Mouse (Mus musculus) C2C12 (cell line): ENCODE measurements around the gene Hoxb7. TPM values are rescaled to one million over a fixed set of nuclear protein-coding genes. Genes with fewer than 3 reads are reported as not detected.
A peak's percentile ranks its signal among the peaks of the same experiment; 100 is the strongest.

Experiments used
- H3K27me3 ChIP-seq: one replicate; pipeline ENCODE4 v1.6.1; 2011; ENCODE audit not compliant: control insufficient read depth, insufficient read depth, insufficient read length
- H3K36me3 ChIP-seq: one replicate; pipeline ENCODE4 v1.6.1; 2011; ENCODE audit not compliant: control insufficient read depth, insufficient read depth
- H3K4me3 ChIP-seq: one replicate; pipeline ENCODE4 v1.5.1; 2011; ENCODE audit warnings: mild to moderate bottlenecking, control low read depth; ENCODE audit not compliant: poor library complexity, insufficient read depth, severe bottlenecking
- H3K79me2 ChIP-seq: one replicate; pipeline ENCODE4 v1.6.1; 2011; ENCODE audit not compliant: control insufficient read depth, insufficient read depth
- H3K79me3 ChIP-seq: one replicate; pipeline ENCODE4 v1.6.1; 2011; ENCODE audit warnings: low read depth, control low read depth
- H3ac ChIP-seq: one replicate; pipeline ENCODE3; 2011; ENCODE audit warnings: low read depth; ENCODE audit not compliant: control insufficient read depth, insufficient read length
- CEBPB ChIP-seq: IDR thresholded peaks from one replicate; pipeline ENCODE4 v1.6.1; 2011; ENCODE audit warnings: low read depth, mild to moderate bottlenecking, control low read depth, moderate library complexity
- CTCF ChIP-seq: IDR thresholded peaks from one replicate; pipeline ENCODE4 v1.5.1; 2011; ENCODE audit not compliant: control insufficient read depth, insufficient read depth, insufficient read length
- FOSL1 ChIP-seq: IDR thresholded peaks from one replicate; pipeline ENCODE4 v1.8.0; 2011; ENCODE audit warnings: mild to moderate bottlenecking, low read length; ENCODE audit not compliant: poor library complexity, insufficient read depth, severe bottlenecking
- MAX ChIP-seq: IDR thresholded peaks from one replicate; pipeline ENCODE4 v1.6.1; 2011; ENCODE audit warnings: mild to moderate bottlenecking, control low read depth
- MYOD1 ChIP-seq: IDR thresholded peaks from one replicate; pipeline ENCODE4 v1.6.1; 2011; ENCODE audit warnings: low read depth; ENCODE audit not compliant: control insufficient read depth, insufficient read length
- MYOG ChIP-seq: IDR thresholded peaks from one replicate; pipeline ENCODE4 v1.6.1; 2011; ENCODE audit not compliant: control insufficient read depth, insufficient read length; ENCODE audit errors: extremely low read depth
- USF1 ChIP-seq: IDR thresholded peaks from one replicate; pipeline ENCODE4 v1.6.1; 2011; ENCODE audit warnings: low read depth, mild to moderate bottlenecking, control low read depth, moderate library complexity
- polyA plus RNA-seq: library from polyadenylated mRNA; unstranded; fragments of >200 nt; fragmentation: generic; extraction: Trizol; gene quantifications from one replicate; pipeline ENCODE4 v1.2.1, GENCODE M21; 2012; ENCODE audit warnings: missing spikeins

Gene Hoxb7
- polyA plus RNA-seq, 1 experiment: 0.04 TPM

GRCm38 (mm10) chr11:96261323-96261890 is 25.0 kb upstream of the Hoxb7 start:
- H3ac ChIP-seq: no peak overlapping the region
- no peaks in the 10 kb centered on the region for H3K36me3 ChIP-seq
- TF ChIP-seq USF1 (no peak), CTCF (peak; percentile 67)
- no peaks in the 10 kb centered on the region for H3K79me3 ChIP-seq
- no peaks in the 10 kb centered on the region for H3K79me2 ChIP-seq
- peaks cover 72% of the 10 kb centered on the region for H3K27me3 ChIP-seq
- no peak overlapping the region for H3K4me3 ChIP-seq

- no peaks in the 10 kb centered on the region for H3K79me3 ChIP-seq
- peaks cover 76% of the 10 kb centered on the region for H3K27me3 ChIP-seq
- no peak overlapping the region for H3ac ChIP-seq
- TF ChIP-seq FOSL1 (no peak), CEBPB (no peak), MYOG (no peak), CTCF (no peak), MAX (no peak), USF1 (no peak), MYOD1 (no peak)
- no peaks in the 10 kb centered on the region for H3K36me3 ChIP-seq
- H3K4me3 ChIP-seq: no peak overlapping the region
- no peaks in the 10 kb centered on the region for H3K79me2 ChIP-seq
These were observed 24.1 kb upstream of the Hoxb7 start for GRCm38 (mm10) chr11:96262262-96262830.

GRCm38 (mm10) chr11:96263636-96264389 is 22.6 kb upstream of the Hoxb7 start:
- H3K4me3 ChIP-seq: no peak overlapping the region
- H3K27me3 ChIP-seq: peaks cover 82% of the 10 kb centered on the region
- H3K79me2 ChIP-seq: no peaks in the 10 kb centered on the region
- no peaks in the 10 kb centered on the region for H3K36me3 ChIP-seq
- H3K79me3 ChIP-seq: no peaks in the 10 kb centered on the region
- TF ChIP-seq MYOG: no peak
- TF ChIP-seq USF1: no peak
- no peak for TF ChIP-seq CTCF
- TF ChIP-seq MYOD1: no peak
- no peak for TF ChIP-seq CEBPB
- no peak for TF ChIP-seq MAX
- TF ChIP-seq FOSL1: no peak
- no peak overlapping the region for H3ac ChIP-seq

DNA sequence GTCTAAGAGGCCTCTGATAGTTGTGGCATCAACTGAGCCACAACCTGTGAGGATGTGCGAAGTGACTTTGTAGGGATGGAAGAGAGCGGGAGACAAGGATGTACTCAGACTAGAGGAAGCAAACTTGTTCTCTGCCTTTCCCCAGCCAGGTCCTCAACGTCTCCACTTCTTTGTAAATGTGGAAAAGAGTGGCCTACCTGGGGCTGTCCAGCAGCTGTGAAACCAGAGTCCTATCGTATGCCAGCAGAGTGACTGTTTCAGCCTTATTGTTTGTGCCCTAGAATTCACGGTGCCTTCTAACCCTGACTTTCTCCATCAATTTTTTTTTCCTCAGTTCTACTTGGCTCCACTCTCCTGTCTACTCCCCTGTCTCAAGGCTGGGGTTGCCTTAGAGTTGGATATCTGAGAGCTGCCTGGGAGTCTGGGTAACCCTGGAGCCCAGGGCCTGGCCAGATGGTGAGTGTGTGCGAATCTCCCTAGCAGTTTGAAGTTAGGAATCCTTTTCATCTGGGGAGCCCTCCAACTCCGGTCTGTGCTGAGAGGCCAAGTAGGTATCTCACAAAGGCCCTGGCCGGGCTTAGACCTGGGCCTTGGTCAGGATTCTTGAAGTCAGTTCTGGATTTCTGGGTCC is 21.9 kb upstream of the Hoxb7 start:
- Histone ChIP-seq H3K79me3 (no peaks in the 10 kb centered on the region), H3ac (no peak overlapping the region), H3K4me3 (no peak overlapping the region), H3K36me3 (no peaks in the 10 kb centered on the region), H3K27me3 (peaks cover 84% of the 10 kb centered on the region), H3K79me2 (no peaks in the 10 kb centered on the region)
- no peak for TF ChIP-seq MYOG
- TF ChIP-seq FOSL1: no peak
- TF ChIP-seq CTCF: no peak
- no peak for TF ChIP-seq CEBPB
- no peak for TF ChIP-seq USF1
- no peak for TF ChIP-seq MAX
- TF ChIP-seq MYOD1: no peak

- Histone ChIP-seq H3K79me3 (no peaks in the 10 kb centered on the region), H3K36me3 (no peaks in the 10 kb centered on the region), H3K4me3 (no peak overlapping the region), H3K79me2 (no peaks in the 10 kb centered on the region), H3ac (no peak overlapping the region), H3K27me3 (peaks cover 89% of the 10 kb centered on the region)
- TF ChIP-seq CTCF: no peak
- TF ChIP-seq MAX: no peak
- no peak for TF ChIP-seq USF1
- no peak for TF ChIP-seq CEBPB
- TF ChIP-seq FOSL1: no peak
- no peak for TF ChIP-seq MYOG
- TF ChIP-seq MYOD1: no peak
These were observed 20.5 kb upstream of the Hoxb7 start for GRCm38 (mm10) chr11:96265954-96266353.
